Comparison of ENCODE assay signal across 11 mouse cellular contexts in the genomic region with DNA sequence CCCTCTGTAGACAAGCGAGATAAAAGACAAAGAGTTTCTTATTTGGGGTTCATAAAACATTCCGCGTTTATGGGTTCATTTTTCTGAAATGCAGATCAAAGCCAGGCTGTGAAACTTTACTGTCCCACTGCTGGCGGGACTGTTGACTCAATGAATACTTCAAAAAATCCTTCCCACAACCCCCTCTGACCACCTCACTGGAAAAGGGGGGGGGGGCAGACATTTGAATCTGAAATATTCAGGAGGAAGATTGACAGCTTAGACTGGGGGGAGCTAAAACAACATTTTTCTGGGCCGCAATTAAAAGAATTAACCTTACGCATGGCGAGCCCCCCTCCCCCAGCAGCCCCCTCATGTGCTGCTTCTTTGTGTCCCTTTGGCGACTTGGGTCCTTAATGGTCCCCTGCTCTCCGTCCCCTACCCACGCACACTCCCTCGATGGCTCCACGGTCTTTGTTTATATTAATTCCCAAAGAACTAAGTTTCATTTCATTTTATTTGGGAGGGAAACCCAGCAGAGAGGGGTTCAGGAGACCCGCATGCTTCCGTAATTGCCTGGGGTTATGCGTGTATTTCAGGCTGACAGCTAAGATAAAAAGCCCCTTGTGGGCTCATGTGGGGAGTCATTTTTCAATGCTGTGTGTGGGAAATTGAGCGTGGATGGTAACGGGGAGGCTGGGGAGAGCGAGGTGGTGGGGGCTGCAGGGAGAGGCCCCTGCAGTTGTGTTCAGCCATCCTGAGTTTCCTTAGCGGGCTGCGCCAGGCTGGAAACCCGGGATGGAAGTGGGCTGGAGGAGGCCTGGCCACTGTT. TPM values are rescaled to one million over a fixed set of nuclear protein-coding genes. Genes with fewer than 3 reads are reported as not detected.
DNase-seq lines count a peak whose midpoint lies in the region; ATAC-seq and TF ChIP-seq lines count a peak whose summit lies in the region.
"Had no signal": no experiment of that assay in that cellular context is flagged by ENCODE, and none has a peak within 500 bp of the region (broad histone marks: within the 10 kb centered on the region; RNA-seq: fewer than 3 reads in every experiment).

No protein-coding gene starts in this region.

- H3K4me3 ChIP-seq in gastrocnemius, adult 2 months: no peak overlapping the region
- no peak overlapping the region for H3K4me3 ChIP-seq in midbrain, embryonic 12.5 days
- no peak overlapping the region for H3K4me3 ChIP-seq in midbrain, postnatal 0 days (ENCODE audit: low read depth, low read length)
- no peak overlapping the region for H3K4me3 ChIP-seq in hindbrain, embryonic 14.5 days (replicated peaks; ENCODE audit: low read length)
- no peak overlapping the region for H3K4me3 ChIP-seq in neural tube, embryonic 15.5 days (replicated peaks)

- H3K4me2 ChIP-seq in midbrain, embryonic 12.5 days (replicated peaks): no peak overlapping the region; the same call in 1 of the 2 replicates
- H3K4me2 ChIP-seq in midbrain, postnatal 0 days (ENCODE audit: low read depth, low read length, poor library complexity, severe bottlenecking): no peak overlapping the region
- H3K4me2 ChIP-seq in hindbrain, embryonic 14.5 days (replicated peaks): peak overlapping the region; percentile 26
- H3K4me2 ChIP-seq in neural tube, embryonic 15.5 days: peak overlapping the region; percentile 30

- TF ChIP-seq CTCF in gastrocnemius, adult 2 months (IDR thresholded peaks at IDR 0.05): no peak
- TF ChIP-seq CTCF in midbrain, postnatal 0 days (IDR thresholded peaks at IDR 0.05): no peak

- 57% methylated on average over 21 of the region's 21 CpGs for WGBS in midbrain, embryonic 12.5 days
- 39% methylated on average over 21 of the region's 21 CpGs for WGBS in midbrain, postnatal 0 days
- WGBS in hindbrain, embryonic 14.5 days: 28% methylated on average over 21 of the region's 21 CpGs
- WGBS in neural tube, embryonic 15.5 days: 21% methylated on average over 21 of the region's 21 CpGs

- DNase-seq in gastrocnemius, adult 2 months: no peak
- no peak for DNase-seq in gastrocnemius, postnatal 25 days
- no peak for DNase-seq in midbrain, postnatal 0 days (ENCODE audit: low spot score)
- DNase-seq in hindbrain, embryonic 14.5 days (ENCODE audit: low spot score): peak; percentile 42
- DNase-seq in layer of hippocampus, postnatal 25 days (ENCODE audit: extremely low spot score in 1 of 2, low spot score in 1 of 2): no peak
- no peak for DNase-seq in urinary bladder, postnatal 14 days (ENCODE audit: low spot score)
- DNase-seq: gastrocnemius, postnatal 14 days had no signal

- no peak overlapping the region for H3K9ac ChIP-seq in midbrain, embryonic 12.5 days (replicated peaks)
- H3K9ac ChIP-seq in midbrain, postnatal 0 days (replicated peaks; ENCODE audit: low read length, poor library complexity, severe bottlenecking): no peak overlapping the region
- no peak overlapping the region for H3K9ac ChIP-seq in hindbrain, embryonic 14.5 days
- H3K9ac ChIP-seq in neural tube, embryonic 15.5 days (replicated peaks): no peak overlapping the region

- H3K36me3 ChIP-seq in midbrain, embryonic 12.5 days: no peaks in the 10 kb centered on the region
- no peaks in the 10 kb centered on the region for H3K36me3 ChIP-seq in midbrain, postnatal 0 days (ENCODE audit: insufficient read depth, low read length)
- no peaks in the 10 kb centered on the region for H3K36me3 ChIP-seq in hindbrain, embryonic 14.5 days (replicated peaks; ENCODE audit: control insufficient read depth, insufficient read depth)
- H3K36me3 ChIP-seq in neural tube, embryonic 15.5 days: no peaks in the 10 kb centered on the region

- no peak for ATAC-seq in midbrain, embryonic 12.5 days (ENCODE audit: low FRiP score, low read depth)
- ATAC-seq in midbrain, postnatal 0 days (ENCODE audit: low FRiP score): no peak
- peak; percentile 55; the same call in 1 of the 2 replicates for ATAC-seq in hindbrain, embryonic 14.5 days (ENCODE audit: low FRiP score)
- ATAC-seq in neural tube, embryonic 15.5 days (ENCODE audit: low FRiP score): peak; percentile 47; the same call in 1 of the 2 replicates
- ATAC-seq: intestine, embryonic 16.5 days had no signal

- intact Hi-C loops in gastrocnemius, adult 2 months (cut with DNase I): no loop called here

- no peaks in the 10 kb centered on the region for H3K9me3 ChIP-seq in midbrain, embryonic 12.5 days
- H3K9me3 ChIP-seq in midbrain, postnatal 0 days (ENCODE audit: low read length): no peaks in the 10 kb centered on the region
- H3K9me3 ChIP-seq in hindbrain, embryonic 14.5 days (ENCODE audit: control insufficient read depth, low read length): no peaks in the 10 kb centered on the region
- H3K9me3 ChIP-seq in neural tube, embryonic 15.5 days (replicated peaks): no peaks in the 10 kb centered on the region

- 0 out of 2 replicates have a peak, but pooled peaks cover 17% of the 10 kb centered on the region for H3K27me3 ChIP-seq in midbrain, embryonic 12.5 days
- no peaks in the 10 kb centered on the region for H3K27me3 ChIP-seq in midbrain, postnatal 0 days (ENCODE audit: insufficient read depth, low read length)
- no peaks in the 10 kb centered on the region for H3K27me3 ChIP-seq in hindbrain, embryonic 14.5 days (ENCODE audit: control insufficient read depth, insufficient read depth, low read length)
- H3K27me3 ChIP-seq in neural tube, embryonic 15.5 days (replicated peaks): peaks cover 7% of the 10 kb centered on the region

- peak overlapping the region; percentile 38; the same call in 1 of the 2 replicates for H3K27ac ChIP-seq in gastrocnemius, adult 2 months
- 0 out of 2 replicates have a peak overlapping the region, but pooled peaks have one; percentile 15 for H3K27ac ChIP-seq in midbrain, embryonic 12.5 days (replicated peaks)
- no peak overlapping the region for H3K27ac ChIP-seq in midbrain, postnatal 0 days (ENCODE audit: low read depth, low read length)
- H3K27ac ChIP-seq in hindbrain, embryonic 14.5 days: no peak overlapping the region; the same call in 1 of the 2 replicates
- H3K27ac ChIP-seq in neural tube, embryonic 15.5 days (replicated peaks): no peak overlapping the region

- peaks cover 14% of the 10 kb centered on the region for H3K4me1 ChIP-seq in midbrain, embryonic 12.5 days
- no peaks in the 10 kb centered on the region; the same call in 1 of the 2 replicates for H3K4me1 ChIP-seq in midbrain, postnatal 0 days (ENCODE audit: insufficient read depth, low read length)
- peaks cover 12% of the 10 kb centered on the region for H3K4me1 ChIP-seq in hindbrain, embryonic 14.5 days (replicated peaks; ENCODE audit: control insufficient read depth, insufficient read depth, low read length)
- H3K4me1 ChIP-seq in neural tube, embryonic 15.5 days: peaks cover 20% of the 10 kb centered on the region

RNA-seq across cellular contexts. Expression of gene Foxl1, which starts 52.9 kb away (rescaled TPM):
- not detected for total RNA-seq in gastrocnemius, adult 2 months (2021)
- total RNA-seq in gastrocnemius, postnatal 25 days (2021): not detected
- polyA plus RNA-seq in midbrain, embryonic 12.5 days (2016; fragmentation: Nextera tagmentation; extraction: Ambion mirVana): 0.46 and 1.3 TPM in 2 replicates
- 0.09 and 0.22 TPM in 2 replicates for total RNA-seq in midbrain, postnatal 0 days (2014; rRNA removed)
- polyA plus RNA-seq in midbrain, postnatal 0 days (2015; fragmentation: Nextera tagmentation; extraction: Ambion mirVana): 0.12 and 0.20 TPM in 2 replicates
- 0.12 and 0.25 TPM in 2 replicates for polyA plus RNA-seq in hindbrain, embryonic 14.5 days (2014; fragmentation: Nextera tagmentation; extraction: Ambion mirVana)
- 0.15 and 0.51 TPM in 2 replicates for polyA plus RNA-seq in neural tube, embryonic 15.5 days (2015; fragmentation: Nextera tagmentation; extraction: Ambion mirVana)
- total RNA-seq in layer of hippocampus, postnatal 25 days (2021): not detected
- total RNA-seq: megakaryocyte-erythroid progenitor cell, adult 5-6 weeks had no signal

Comparison
In these comparisons a context has a peak if more than half of its experiments do, and no peak if none do; other contexts are left out.
1. H3K27ac ChIP-seq: peak in gastrocnemius, adult 2 months (single experiment) and midbrain, embryonic 12.5 days (single experiment); none in midbrain, postnatal 0 days (single experiment), hindbrain, embryonic 14.5 days (single experiment) and neural tube, embryonic 15.5 days (single experiment).
2. ATAC-seq: peak in hindbrain, embryonic 14.5 days (single experiment) and neural tube, embryonic 15.5 days (single experiment); none in midbrain, embryonic 12.5 days (single experiment) and midbrain, postnatal 0 days (single experiment).
3. H3K4me2 ChIP-seq: peak in hindbrain, embryonic 14.5 days (single experiment) and neural tube, embryonic 15.5 days (single experiment); none in midbrain, embryonic 12.5 days (single experiment) and midbrain, postnatal 0 days (single experiment).